ENCODE assay signal across 22 mouse cellular contexts in genomic region chr7:142646676-142647075, GRCm38 (mm10). TPM values are rescaled to one million over a fixed set of nuclear protein-coding genes. Genes with fewer than 3 reads are reported as not detected.
DNase-seq lines count a peak whose midpoint lies in the region; ATAC-seq lines count a peak whose summit lies in the region.
"Had no signal": no experiment of that assay in that cellular context is flagged by ENCODE, and none has a peak within 500 bp of the region (broad histone marks: within the 10 kb centered on the region; RNA-seq: fewer than 3 reads in every experiment).

No protein-coding gene starts in this region.

- H3K4me3 ChIP-seq in heart, embryonic 16.5 days (ENCODE audit: low read length) = no peak overlapping the region
- no peak overlapping the region for H3K4me3 ChIP-seq in embryonic facial prominence, embryonic 10.5 days
- H3K4me3 ChIP-seq in stomach, embryonic 16.5 days (replicated peaks; ENCODE audit: low read length) = no peak overlapping the region
- no peak overlapping the region for H3K4me3 ChIP-seq in midbrain, embryonic 10.5 days
- H3K4me3 ChIP-seq: heart, embryonic 15.5 days; intestine, embryonic 15.5 days; kidney, embryonic 15.5 days had no signal

- H3K36me3 ChIP-seq in heart, embryonic 16.5 days (ENCODE audit: control insufficient read depth, insufficient read depth) = peaks cover 3% of the 10 kb centered on the region; the same call in 1 of the 2 replicates
- H3K36me3 ChIP-seq in embryonic facial prominence, embryonic 10.5 days (replicated peaks) = peaks cover 10% of the 10 kb centered on the region
- no peaks in the 10 kb centered on the region for H3K36me3 ChIP-seq in stomach, embryonic 16.5 days (ENCODE audit: control insufficient read depth, insufficient read depth, low read length)
- H3K36me3 ChIP-seq in midbrain, embryonic 10.5 days = no peaks in the 10 kb centered on the region
- H3K36me3 ChIP-seq: intestine, embryonic 15.5 days had no signal

- peak overlapping the region; percentile 29; the same call in 1 of the 2 replicates for H3K9ac ChIP-seq in heart, embryonic 16.5 days (ENCODE audit: low read length)
- peak overlapping the region; percentile 13; the same call in 1 of the 2 replicates for H3K9ac ChIP-seq in stomach, embryonic 16.5 days (ENCODE audit: low read length)
- H3K9ac ChIP-seq: heart, embryonic 15.5 days; hindbrain, embryonic 14.5 days; intestine, embryonic 15.5 days; kidney, embryonic 15.5 days had no signal

- intact Hi-C loops in heart, postnatal 36 days (cut with DNase I) = no loop called here

- H3K9me3 ChIP-seq in heart, embryonic 16.5 days (replicated peaks; ENCODE audit: control insufficient read depth, low read length) = peaks cover 4% of the 10 kb centered on the region; the same call in 1 of the 2 replicates
- H3K9me3 ChIP-seq in embryonic facial prominence, embryonic 10.5 days = 0 out of 2 replicates have a peak, but pooled peaks cover 4% of the 10 kb centered on the region
- H3K9me3 ChIP-seq in stomach, embryonic 16.5 days (replicated peaks; ENCODE audit: control insufficient read depth, low read length) = no peaks in the 10 kb centered on the region
- peaks cover 4% of the 10 kb centered on the region; the same call in 1 of the 2 replicates for H3K9me3 ChIP-seq in midbrain, embryonic 10.5 days (replicated peaks)
- H3K9me3 ChIP-seq: heart, embryonic 15.5 days; intestine, embryonic 15.5 days; kidney, embryonic 15.5 days had no signal

- ATAC-seq in heart, embryonic 16.5 days (replicated peaks; ENCODE audit: extremely low read depth, insufficient read depth, low FRiP score) = no peak
- ATAC-seq in stomach, embryonic 16.5 days (ENCODE audit: insufficient read depth, low FRiP score) = no peak
- ATAC-seq: forebrain, embryonic 14.5 days; intestine, embryonic 15.5 days had no signal

- no peak for DNase-seq in heart, postnatal 36 days
- no peak for DNase-seq in embryonic facial prominence, embryonic 10.5 days (ENCODE audit: low spot score)
- peak; percentile 46 for DNase-seq in fibroblast of lung, adult 2 months (ENCODE audit: low read depth)
- no peak for DNase-seq in adrenal gland, postnatal 36 days
- no peak for DNase-seq in midbrain, embryonic 10.5 days (ENCODE audit: low spot score)
- DNase-seq: cerebellum, postnatal 14 days; layer of hippocampus, postnatal 36 days; left cerebral cortex, postnatal 4 days; lung, adult 18-20 months; lung, postnatal 36 days; right cerebral cortex, postnatal 4 days; thymus, adult 18-20 months had no signal

- H3K27me3 ChIP-seq in heart, embryonic 16.5 days (ENCODE audit: control insufficient read depth, insufficient read depth, low read length) = no peaks in the 10 kb centered on the region
- H3K27me3 ChIP-seq in embryonic facial prominence, embryonic 10.5 days (replicated peaks; ENCODE audit: low read depth, poor library complexity, severe bottlenecking) = peaks cover 11% of the 10 kb centered on the region
- no peaks in the 10 kb centered on the region for H3K27me3 ChIP-seq in stomach, embryonic 16.5 days (ENCODE audit: control insufficient read depth, insufficient read depth, low read length)
- H3K27me3 ChIP-seq in midbrain, embryonic 10.5 days (ENCODE audit: low read depth, poor library complexity, severe bottlenecking) = peaks cover 17% of the 10 kb centered on the region
- H3K27me3 ChIP-seq: heart, embryonic 15.5 days; intestine, embryonic 15.5 days; kidney, embryonic 15.5 days had no signal

- WGBS in heart, embryonic 16.5 days = 53% methylated on average over 6 of the region's 6 CpGs
- 24% methylated on average over 6 of the region's 6 CpGs for WGBS in embryonic facial prominence, embryonic 10.5 days
- 38% methylated on average over 6 of the region's 6 CpGs for WGBS in stomach, embryonic 16.5 days
- WGBS in midbrain, embryonic 10.5 days = 22% methylated on average over 6 of the region's 6 CpGs

- H3K27ac ChIP-seq in heart, embryonic 16.5 days (ENCODE audit: low read length) = no peak overlapping the region
- peak overlapping the region; percentile 40 for H3K27ac ChIP-seq in embryonic facial prominence, embryonic 10.5 days (replicated peaks)
- no peak overlapping the region for H3K27ac ChIP-seq in stomach, embryonic 16.5 days (ENCODE audit: low read length)
- H3K27ac ChIP-seq in midbrain, embryonic 10.5 days (replicated peaks) = no peak overlapping the region
- H3K27ac ChIP-seq: heart, embryonic 15.5 days; hindbrain, embryonic 14.5 days; intestine, embryonic 15.5 days; kidney, embryonic 15.5 days had no signal

- peaks cover 13% of the 10 kb centered on the region for H3K4me1 ChIP-seq in heart, embryonic 16.5 days (ENCODE audit: control insufficient read depth, insufficient read depth, low read length)
- H3K4me1 ChIP-seq in embryonic facial prominence, embryonic 10.5 days = peaks cover 22% of the 10 kb centered on the region
- H3K4me1 ChIP-seq in stomach, embryonic 16.5 days (ENCODE audit: control insufficient read depth, insufficient read depth, low read length) = no peaks in the 10 kb centered on the region
- no peaks in the 10 kb centered on the region; the same call in 1 of the 2 replicates for H3K4me1 ChIP-seq in midbrain, embryonic 10.5 days
- H3K4me1 ChIP-seq: kidney, embryonic 15.5 days had no signal

- H3K4me2 ChIP-seq in heart, embryonic 16.5 days (ENCODE audit: low read depth, low read length) = no peak overlapping the region
- H3K4me2 ChIP-seq in stomach, embryonic 16.5 days (ENCODE audit: low read depth, low read length) = no peak overlapping the region
- H3K4me2 ChIP-seq: heart, embryonic 15.5 days; hindbrain, embryonic 14.5 days; intestine, embryonic 15.5 days; kidney, embryonic 15.5 days; midbrain, embryonic 11.5 days had no signal

RNA-seq across cellular contexts. Expression of gene Igf2, which starts 19.9 kb away (rescaled TPM):
- polyA plus RNA-seq in heart, embryonic 16.5 days (2015; fragmentation: Nextera tagmentation; extraction: Ambion mirVana) = 914 and 1,144 TPM in 2 replicates
- total RNA-seq in heart, postnatal 36 days (2021) = 10 to 100 TPM; 78.1 to 89.2 TPM
- 360 and 378 TPM in 2 replicates for polyA plus RNA-seq in embryonic facial prominence, embryonic 10.5 days (2016; fragmentation: Nextera tagmentation; extraction: Ambion mirVana)
- 669 and 788 TPM in 2 replicates for polyA plus RNA-seq in stomach, embryonic 16.5 days (2015; fragmentation: Nextera tagmentation; extraction: Ambion mirVana)
- total RNA-seq in adrenal gland, postnatal 36 days (2021) = 1 to 10 TPM; 8.1 to 9.0 TPM
- 151 and 161 TPM in 2 replicates for polyA plus RNA-seq in midbrain, embryonic 10.5 days (2016; fragmentation: Nextera tagmentation; extraction: Ambion mirVana)

RNA-seq across cellular contexts. Expression of gene Gm49394, which starts 23.1 kb away (rescaled TPM):
- 0.32 TPM in 1 of 2 replicates, not detected in the other for polyA plus RNA-seq in heart, embryonic 16.5 days (2015; fragmentation: Nextera tagmentation; extraction: Ambion mirVana)
- under 1 TPM in 1 of 2 experiments, not detected in 1; 0.08 TPM for total RNA-seq in heart, postnatal 36 days (2021)
- polyA plus RNA-seq in embryonic facial prominence, embryonic 10.5 days (2016; fragmentation: Nextera tagmentation; extraction: Ambion mirVana) = not detected in 2 replicates
- 0.09 TPM in 1 of 2 replicates, not detected in the other for polyA plus RNA-seq in stomach, embryonic 16.5 days (2015; fragmentation: Nextera tagmentation; extraction: Ambion mirVana)
- total RNA-seq in adrenal gland, postnatal 36 days (2021) = not detected
- not detected in 2 replicates for polyA plus RNA-seq in midbrain, embryonic 10.5 days (2016; fragmentation: Nextera tagmentation; extraction: Ambion mirVana)
- total RNA-seq: adrenal gland, adult 18-20 months had no signal
- polyA plus RNA-seq: forebrain, embryonic 14.5 days; heart, embryonic 15.5 days; hindbrain, embryonic 14.5 days; kidney, embryonic 15.5 days; midbrain, embryonic 11.5 days; neural tube, embryonic 14.5 days had no signal
